Mouse (Mus musculus) liver, postnatal 0 days (tissue): ENCODE data around the gene Ppdpf. TPM values are rescaled to one million over a fixed set of nuclear protein-coding genes. Genes with fewer than 3 reads are reported as not detected.

Experiments used
- ATAC-seq: fragments of 200-750 bp; cut with Nextera tagmentation; 2 replicates; pipeline ENCODE4 v1.8.0; 2017; ENCODE audit warnings: mild to moderate bottlenecking, moderate library complexity
- DNase-seq: peaks from one replicate; pipeline ENCODE4 v3.0.0-alpha.2; 2016
- H3K27ac ChIP-seq: fragments of 300-500 bp; sonication (generic); 2 replicates; pipeline ENCODE4 v1.5.1; 2014; ENCODE audit warnings: antibody characterized with exemption, moderate library complexity, mild to moderate bottlenecking, low read depth
- H3K27me3 ChIP-seq: fragments of 300-500 bp; sonication (generic); 2 replicates; pipeline ENCODE4 v1.6.1; 2014; ENCODE audit warnings: low read length, control low read depth, mixed read lengths; ENCODE audit not compliant: insufficient read depth
- H3K36me3 ChIP-seq: fragments of 300-500 bp; sonication (generic); replicated peaks from 2 replicates; pipeline ENCODE4 v1.6.1; 2014; ENCODE audit warnings: mild to moderate bottlenecking, control low read depth, low read length, moderate library complexity, mixed read lengths; ENCODE audit not compliant: insufficient read depth
- H3K4me1 ChIP-seq: fragments of 300-500 bp; sonication (generic); 2 replicates; pipeline ENCODE4 v1.6.1; 2014; ENCODE audit warnings: antibody characterized with exemption, mild to moderate bottlenecking, control low read depth; ENCODE audit not compliant: insufficient read depth
- H3K4me2 ChIP-seq: fragments of 300-500 bp; sonication (generic); 2 replicates; pipeline ENCODE4 v1.6.1; 2014; ENCODE audit warnings: low read depth, mild to moderate bottlenecking, low read length, moderate library complexity, mixed read lengths
- H3K4me3 ChIP-seq: fragments of 300-500 bp; sonication (generic); 2 replicates; pipeline ENCODE4 v1.5.1; 2014; ENCODE audit warnings: low read depth, low read length
- H3K9ac ChIP-seq: fragments of 300-500 bp; sonication (generic); replicated peaks from 2 replicates; pipeline ENCODE4 v1.6.1; 2014; ENCODE audit warnings: mild to moderate bottlenecking, moderate library complexity
- H3K9me3 ChIP-seq: fragments of 300-500 bp; sonication (generic); 2 replicates; pipeline ENCODE4 v1.6.1; 2016; ENCODE audit warnings: mild to moderate bottlenecking, control low read depth, low read length, mixed read lengths
- CTCF ChIP-seq: sonication (generic); IDR thresholded peaks from 2 replicates; pipeline ENCODE4 v1.5.1; 2016; ENCODE audit warnings: antibody characterized with exemption, low read depth
- EP300 ChIP-seq: IDR thresholded peaks from 2 replicates; pipeline ENCODE4 v1.6.1; 2016; ENCODE audit warnings: antibody characterized with exemption, low read depth, mild to moderate bottlenecking
- WGBS: fragments of 180-500 bp; shearing (Covaris S2); extraction: QIAGEN DNeasy Blood & Tissue Kit; methylation state at CpG from one replicate; pipeline ENCODE4 v1.1.7; 2014; ENCODE audit not compliant: insufficient replicate concordance; 5-methylcytosine and 5-hydroxymethylcytosine counted together
- polyA plus RNA-seq: library from polyadenylated mRNA; unstranded; fragments of >200 nt; fragmentation: Nextera tagmentation; extraction: Ambion mirVana; gene quantifications from 2 replicates; pipeline ENCODE4 v1.2.1, GENCODE M21; 2015

Gene Ppdpf
- polyA plus RNA-seq, 1 experiment from 2014 or later: 120 TPM

DNA sequence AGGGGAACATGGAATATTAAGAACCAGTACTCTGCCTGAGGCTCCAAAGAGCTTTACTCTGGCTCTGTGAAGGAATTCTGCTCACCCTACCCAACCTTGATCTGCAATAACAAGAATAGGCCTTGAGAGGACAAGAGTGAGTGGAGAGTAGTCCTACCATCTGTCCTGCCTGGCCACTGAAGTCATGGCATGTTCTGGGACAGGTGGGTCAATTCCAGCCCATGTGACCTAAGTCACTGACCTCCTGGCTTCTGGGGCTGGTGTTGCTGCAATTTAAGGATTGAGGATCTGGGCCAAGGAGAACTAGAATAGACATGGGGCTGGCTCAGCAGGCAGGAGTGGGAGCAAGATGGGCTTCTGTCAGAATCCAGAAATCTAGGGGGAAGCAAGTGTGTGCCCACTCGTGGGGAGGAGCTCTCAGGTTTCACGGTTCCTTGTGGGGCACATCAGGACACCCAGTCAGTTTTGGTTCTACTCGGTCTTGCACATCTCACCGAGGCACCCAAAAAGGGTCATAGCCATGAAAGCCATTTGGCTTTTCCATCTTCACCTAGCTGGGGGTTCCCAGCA, 40.0 kb upstream of the Ppdpf start:
- Histone ChIP-seq H3K9ac (no peak overlapping the region), H3K4me2 (no peak overlapping the region), H3K36me3 (no peaks in the 10 kb centered on the region), H3K9me3 (no peaks in the 10 kb centered on the region), H3K4me1 (no peaks in the 10 kb centered on the region), H3K27ac (no peak overlapping the region), H3K27me3 (peaks cover 48% of the 10 kb centered on the region), H3K4me3 (no peak overlapping the region)
- DNase-seq (no peak), ATAC-seq (no peak)
- WGBS: 47% methylated on average over 4 of the region's 4 CpGs
- TF ChIP-seq EP300 (no peak), CTCF (no peak)

DNA sequence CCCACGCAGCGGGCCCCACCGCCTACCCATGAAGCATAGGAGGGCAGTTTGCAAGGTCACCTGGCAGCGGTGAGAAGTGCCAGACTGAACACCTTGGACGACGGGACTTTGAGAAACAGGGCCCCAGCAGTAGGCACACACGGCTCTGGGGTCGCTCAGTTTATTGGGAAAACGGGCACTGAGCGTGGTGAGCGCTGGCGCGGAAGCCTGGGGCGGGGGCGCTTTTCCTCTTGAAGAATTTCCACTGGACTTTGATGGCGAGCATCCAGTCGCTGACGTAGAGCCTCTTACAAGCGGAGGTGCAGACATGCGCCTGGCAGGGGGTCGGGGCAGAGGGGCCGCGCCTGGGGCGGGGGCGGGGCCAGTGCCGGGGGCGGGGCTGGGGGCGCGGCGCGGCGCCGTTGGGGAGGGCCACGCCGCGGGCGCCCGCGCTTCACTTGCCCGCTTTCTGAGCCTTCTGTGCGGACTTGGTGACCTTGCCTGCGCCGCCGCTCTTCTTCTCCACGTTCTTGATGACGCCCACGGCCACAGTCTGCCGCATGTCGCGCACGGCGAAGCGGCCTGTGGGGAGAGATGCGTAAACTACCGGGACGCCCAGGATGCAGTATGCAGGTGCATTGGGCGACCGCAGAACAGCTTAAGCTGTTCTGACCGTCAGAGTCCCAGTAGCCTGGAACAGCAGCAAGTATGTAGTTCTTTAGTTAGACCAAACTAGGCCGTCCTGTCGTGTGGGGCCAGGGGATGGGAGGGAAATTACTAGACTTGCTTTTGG, 39.3 kb upstream of the Ppdpf start:
- 2% methylated on average over 53 of the region's 61 CpGs for WGBS
- no peaks in the 10 kb centered on the region for H3K4me1 ChIP-seq
- H3K36me3 ChIP-seq: no peaks in the 10 kb centered on the region
- no peak for ATAC-seq
- H3K9me3 ChIP-seq: no peaks in the 10 kb centered on the region
- H3K27me3 ChIP-seq: peaks cover 46% of the 10 kb centered on the region
- no peak overlapping the region for H3K27ac ChIP-seq
- H3K4me2 ChIP-seq: peak overlapping the region; percentile 67
- no peak for TF ChIP-seq CTCF
- TF ChIP-seq EP300: no peak
- no peak for DNase-seq
- no peak overlapping the region for H3K9ac ChIP-seq
- H3K4me3 ChIP-seq: peak overlapping the region; percentile 32; the same call in 1 of the 2 replicates

DNA sequence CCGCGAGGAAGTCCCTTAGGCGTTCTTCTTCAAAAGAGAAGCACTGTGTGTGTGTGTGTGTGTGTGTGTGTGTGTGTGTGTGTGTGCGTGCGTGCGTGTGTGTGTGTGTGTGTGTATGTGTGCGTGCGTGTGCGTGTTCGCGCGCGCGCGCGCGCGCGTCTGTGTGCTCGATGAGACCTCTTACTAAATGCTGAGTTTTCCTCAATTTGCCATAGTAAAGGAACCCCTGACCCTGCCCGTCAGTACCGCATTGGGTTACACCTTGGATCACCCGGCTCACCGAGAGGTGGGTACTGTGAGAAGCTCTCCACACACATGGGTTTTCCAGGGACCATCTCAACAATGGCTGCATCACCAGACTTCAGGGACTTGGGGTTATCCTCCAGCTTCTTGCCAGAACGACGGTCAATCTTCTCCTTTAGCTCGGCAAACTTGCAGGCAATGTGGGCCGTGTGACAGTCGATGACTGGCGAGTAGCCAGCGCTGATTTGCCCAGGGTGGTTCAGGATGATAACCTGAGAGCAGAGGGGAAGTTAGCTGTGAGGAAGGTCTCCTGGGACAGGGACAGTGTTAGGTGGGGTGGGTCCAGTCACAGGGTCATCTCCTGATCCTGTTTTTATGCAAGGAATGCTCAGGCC, 38.6 kb upstream of the Ppdpf start:
- H3K4me3 ChIP-seq: 0 out of 2 replicates have a peak overlapping the region, but pooled peaks have one; percentile 32
- peak overlapping the region; percentile 67 for H3K4me2 ChIP-seq
- TF ChIP-seq EP300 (no peak), CTCF (no peak)
- ATAC-seq (no peak), DNase-seq (no peak)
- H3K27me3 ChIP-seq: peaks cover 43% of the 10 kb centered on the region
- no peaks in the 10 kb centered on the region for H3K36me3 ChIP-seq
- H3K27ac ChIP-seq: no peak overlapping the region
- no peaks in the 10 kb centered on the region for H3K4me1 ChIP-seq
- no peaks in the 10 kb centered on the region for H3K9me3 ChIP-seq
- H3K9ac ChIP-seq: no peak overlapping the region
- WGBS: 15% methylated on average over 19 of the region's 31 CpGs

DNA sequence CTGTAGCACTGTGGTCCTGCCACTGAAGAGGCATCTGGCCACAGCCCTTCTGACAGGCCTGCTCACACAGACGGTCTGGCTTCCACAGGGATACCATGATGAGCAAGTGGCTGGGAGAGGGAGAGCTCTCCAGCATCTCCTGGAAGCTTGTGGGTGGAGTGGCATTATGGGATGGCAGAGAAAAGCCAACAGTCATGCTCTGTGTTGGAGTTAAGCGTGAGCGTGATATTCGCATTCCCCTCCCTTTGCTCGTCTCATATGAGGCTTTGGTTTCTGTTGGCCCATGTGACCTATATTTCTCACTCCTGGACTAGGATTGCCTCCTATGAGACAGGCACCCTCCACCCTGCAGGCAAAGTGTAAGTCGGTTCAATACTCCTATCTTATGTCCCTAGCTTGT, 36.8 kb upstream of the Ppdpf start:
- no peak for DNase-seq
- Histone ChIP-seq H3K27me3 (peaks cover 43% of the 10 kb centered on the region), H3K27ac (no peak overlapping the region), H3K4me2 (no peak overlapping the region), H3K36me3 (no peaks in the 10 kb centered on the region), H3K9me3 (no peaks in the 10 kb centered on the region), H3K4me1 (no peaks in the 10 kb centered on the region), H3K4me3 (no peak overlapping the region), H3K9ac (no peak overlapping the region)
- no peak for ATAC-seq
- WGBS: 60% methylated on average over 6 of the region's 6 CpGs
- no peak for TF ChIP-seq CTCF
- no peak for TF ChIP-seq EP300

DNA sequence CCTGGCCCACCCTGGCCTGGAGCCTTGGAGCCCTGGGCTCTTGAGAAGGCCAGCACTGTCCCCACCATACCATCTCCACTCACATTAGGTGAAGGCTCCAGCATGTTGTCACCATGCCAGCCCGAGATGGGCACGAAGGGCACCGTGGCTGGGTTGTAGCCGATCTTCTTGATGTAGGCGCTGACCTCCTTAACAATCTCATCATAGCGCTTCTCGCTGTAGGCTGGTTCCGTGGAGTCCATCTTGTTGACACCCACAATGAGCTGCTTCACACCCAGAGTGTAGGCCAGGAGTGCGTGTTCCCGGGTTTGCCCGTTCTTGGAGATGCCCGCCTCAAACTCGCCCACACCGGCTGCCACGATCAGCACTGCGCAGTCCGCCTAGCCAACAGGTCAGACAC, 34.3 kb upstream of the Ppdpf start:
- H3K36me3 ChIP-seq: no peaks in the 10 kb centered on the region
- no peak overlapping the region for H3K27ac ChIP-seq
- H3K9me3 ChIP-seq: no peaks in the 10 kb centered on the region
- no peak overlapping the region for H3K4me2 ChIP-seq
- ATAC-seq (no peak), DNase-seq (no peak)
- no peak overlapping the region for H3K9ac ChIP-seq
- TF ChIP-seq EP300 (no peak), CTCF (no peak)
- H3K4me1 ChIP-seq: no peaks in the 10 kb centered on the region
- 89% methylated on average over 17 of the region's 17 CpGs for WGBS
- no peak overlapping the region for H3K4me3 ChIP-seq
- peaks cover 50% of the 10 kb centered on the region for H3K27me3 ChIP-seq

DNA sequence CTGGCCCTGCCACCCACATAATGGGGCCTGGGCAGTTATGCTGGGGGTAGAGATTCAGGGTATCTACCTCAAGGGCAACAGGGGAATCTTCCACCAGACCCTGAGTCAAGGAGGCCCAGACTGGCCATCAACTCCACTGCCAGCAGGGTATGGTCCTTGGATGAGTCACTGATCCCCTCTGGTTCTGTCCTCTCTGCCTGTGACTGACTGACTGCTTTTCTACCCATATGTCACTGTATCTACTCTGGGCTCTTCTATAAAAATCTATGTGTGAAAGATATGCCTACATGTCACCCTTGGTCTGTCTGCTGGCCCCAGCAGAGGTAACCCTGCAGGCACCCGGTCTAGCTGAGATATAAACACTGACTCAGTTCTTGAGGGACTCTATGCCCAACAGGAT, 33.9 kb upstream of the Ppdpf start:
- no peak overlapping the region for H3K27ac ChIP-seq
- H3K36me3 ChIP-seq: no peaks in the 10 kb centered on the region
- TF ChIP-seq CTCF (no peak), EP300 (no peak)
- no peaks in the 10 kb centered on the region for H3K9me3 ChIP-seq
- no peak overlapping the region for H3K4me2 ChIP-seq
- 58% methylated on average over 1 of the region's 1 CpGs for WGBS
- ATAC-seq (no peak), DNase-seq (no peak)
- H3K4me3 ChIP-seq: no peak overlapping the region
- no peaks in the 10 kb centered on the region for H3K4me1 ChIP-seq
- H3K9ac ChIP-seq: no peak overlapping the region
- H3K27me3 ChIP-seq: peaks cover 51% of the 10 kb centered on the region
